7 mouse cellular contexts compared by ENCODE assay signal in the genomic region with DNA sequence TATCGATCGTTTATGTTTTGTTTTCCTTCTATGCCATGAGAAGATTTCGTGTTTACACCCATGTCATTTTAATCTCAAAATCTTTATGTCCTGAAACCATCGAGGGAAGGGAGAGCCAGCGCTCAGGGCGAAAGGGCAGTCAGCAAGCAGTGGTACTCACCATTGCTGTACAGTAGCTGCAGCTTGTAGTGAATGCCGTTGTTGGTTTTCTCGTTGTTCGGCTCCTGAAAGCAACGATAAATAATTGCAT. TPM values are rescaled to one million over a fixed set of nuclear protein-coding genes. Genes with fewer than 3 reads are reported as not detected.
DNase-seq lines count a peak whose midpoint lies in the region; ATAC-seq lines count a peak whose summit lies in the region.

No protein-coding gene starts in this region.

- H3K4me2 ChIP-seq in lung, embryonic 16.5 days (ENCODE audit: low read depth, low read length) = peak overlapping the region; percentile 99
- H3K4me2 ChIP-seq in forebrain, embryonic 11.5 days (ENCODE audit: low read depth, low read length, severe bottlenecking) = peak overlapping the region; percentile 86
- H3K4me2 ChIP-seq in neural tube, embryonic 15.5 days = peak overlapping the region; percentile 75

- H3K36me3 ChIP-seq in lung, embryonic 16.5 days (ENCODE audit: control insufficient read depth, insufficient read depth, low read length) = no peaks in the 10 kb centered on the region
- no peaks in the 10 kb centered on the region for H3K36me3 ChIP-seq in forebrain, embryonic 11.5 days (ENCODE audit: control insufficient read depth, insufficient read depth, low read length)
- H3K36me3 ChIP-seq in limb, embryonic 10.5 days = peaks cover 5% of the 10 kb centered on the region; the same call in 1 of the 2 replicates
- H3K36me3 ChIP-seq in neural tube, embryonic 15.5 days = no peaks in the 10 kb centered on the region

- H3K27me3 ChIP-seq in lung, embryonic 16.5 days (ENCODE audit: control insufficient read depth, insufficient read depth, low read depth, low read length) = peaks cover 86% of the 10 kb centered on the region
- peaks cover 78% of the 10 kb centered on the region for H3K27me3 ChIP-seq in forebrain, embryonic 11.5 days (ENCODE audit: control insufficient read depth, insufficient read depth, low read length)
- H3K27me3 ChIP-seq in limb, embryonic 10.5 days (ENCODE audit: low read depth, poor library complexity, severe bottlenecking) = peaks cover 74% of the 10 kb centered on the region
- peaks cover 20% of the 10 kb centered on the region for H3K27me3 ChIP-seq in neural tube, embryonic 15.5 days (replicated peaks)

- no peak for ATAC-seq in lung, embryonic 16.5 days (ENCODE audit: low read depth)
- ATAC-seq in forebrain, embryonic 11.5 days (replicated peaks; ENCODE audit: low FRiP score) = no peak
- ATAC-seq in neural tube, embryonic 15.5 days (ENCODE audit: low FRiP score) = no peak

- H3K9me3 ChIP-seq in lung, embryonic 16.5 days (ENCODE audit: control insufficient read depth, low read length) = no peaks in the 10 kb centered on the region
- no peaks in the 10 kb centered on the region for H3K9me3 ChIP-seq in forebrain, embryonic 11.5 days (ENCODE audit: control insufficient read depth, low read length)
- no peaks in the 10 kb centered on the region for H3K9me3 ChIP-seq in limb, embryonic 10.5 days (replicated peaks)
- H3K9me3 ChIP-seq in neural tube, embryonic 15.5 days (replicated peaks) = no peaks in the 10 kb centered on the region

- 1% methylated on average over 10 of the region's 10 CpGs for WGBS in lung, embryonic 16.5 days
- WGBS in forebrain, embryonic 11.5 days = 0% methylated on average over 10 of the region's 10 CpGs
- under 1% methylated on average over 10 of the region's 10 CpGs for WGBS in limb, embryonic 10.5 days
- WGBS in neural tube, embryonic 15.5 days = under 1% methylated on average over 10 of the region's 10 CpGs

- H3K9ac ChIP-seq in lung, embryonic 16.5 days (ENCODE audit: low read length) = no peak overlapping the region
- peak overlapping the region; percentile 62 for H3K9ac ChIP-seq in forebrain, embryonic 11.5 days (ENCODE audit: low read length)
- peak overlapping the region; percentile 81 for H3K9ac ChIP-seq in neural tube, embryonic 15.5 days (replicated peaks)

- DNase-seq in lung, postnatal 14 days = no peak
- DNase-seq in forebrain, embryonic 11.5 days (ENCODE audit: low spot score) = no peak
- DNase-seq in limb, embryonic 10.5 days (ENCODE audit: low spot score) = no peak
- no peak for DNase-seq in adrenal gland, postnatal 36 days
- DNase-seq in adrenal gland, adult 8-10 months = no peak

- peak overlapping the region; percentile 61 for H3K4me3 ChIP-seq in lung, embryonic 16.5 days (ENCODE audit: low read length)
- H3K4me3 ChIP-seq in forebrain, embryonic 11.5 days (ENCODE audit: low read depth, low read length) = peak overlapping the region; percentile 54
- peak overlapping the region; percentile 84 for H3K4me3 ChIP-seq in limb, embryonic 10.5 days
- H3K4me3 ChIP-seq in neural tube, embryonic 15.5 days (replicated peaks) = peak overlapping the region; percentile 65

- peaks cover 23% of the 10 kb centered on the region for H3K4me1 ChIP-seq in lung, embryonic 16.5 days (replicated peaks; ENCODE audit: control insufficient read depth, insufficient read depth, low read length)
- peaks cover 43% of the 10 kb centered on the region for H3K4me1 ChIP-seq in forebrain, embryonic 11.5 days (replicated peaks; ENCODE audit: control insufficient read depth, insufficient read depth, low read length)
- H3K4me1 ChIP-seq in limb, embryonic 10.5 days = peaks cover 95% of the 10 kb centered on the region
- peaks cover 53% of the 10 kb centered on the region for H3K4me1 ChIP-seq in neural tube, embryonic 15.5 days

- no peak overlapping the region for H3K27ac ChIP-seq in lung, embryonic 16.5 days (ENCODE audit: low read length)
- no peak overlapping the region for H3K27ac ChIP-seq in forebrain, embryonic 11.5 days (ENCODE audit: low read depth, low read length)
- H3K27ac ChIP-seq in limb, embryonic 10.5 days = peak overlapping the region; percentile 90
- H3K27ac ChIP-seq in neural tube, embryonic 15.5 days (replicated peaks) = peak overlapping the region; percentile 96

RNA-seq across cellular contexts. Expression of gene Ebf3, which starts 1.4 kb away (rescaled TPM):
- 0.18 and 0.23 TPM in 2 replicates for polyA plus RNA-seq in lung, embryonic 16.5 days (2015; fragmentation: Nextera tagmentation; extraction: Ambion mirVana)
- polyA plus RNA-seq in forebrain, embryonic 11.5 days (2014; fragmentation: Nextera tagmentation; extraction: Ambion mirVana) = 2.9 and 3.6 TPM in 2 replicates
- polyA plus RNA-seq in limb, embryonic 10.5 days (2016; fragmentation: Nextera tagmentation; extraction: Ambion mirVana) = 3.1 and 6.3 TPM in 2 replicates
- polyA plus RNA-seq in neural tube, embryonic 15.5 days (2015; fragmentation: Nextera tagmentation; extraction: Ambion mirVana) = 16.6 and 22.4 TPM in 2 replicates
- total RNA-seq in adrenal gland, postnatal 36 days (2021) = 1 to 10 TPM; 4.2 to 4.8 TPM
- 1 to 10 TPM; 1.2 to 4.9 (median 2.8) TPM for total RNA-seq in adrenal gland, adult 8-10 months (2022)

Comparison
In these comparisons a context has a peak if more than half of its experiments do, and no peak if none do; other contexts are left out.
1. H3K27ac ChIP-seq: peak in limb, embryonic 10.5 days (single experiment) and neural tube, embryonic 15.5 days (single experiment); none in lung, embryonic 16.5 days (single experiment) and forebrain, embryonic 11.5 days (single experiment).
2. Peak in every context shown above with its lines, with median percentiles within 50 percentile points of each other: H3K4me2 ChIP-seq and H3K4me3 ChIP-seq.